Mouse (Mus musculus) common myeloid progenitor, adult 5-6 weeks (primary cell): ENCODE measurements around the gene Elmo3. TPM values are rescaled to one million over a fixed set of nuclear protein-coding genes. Genes with fewer than 3 reads are reported as not detected.

ENCODE experiments used
- ATAC-seq: replicated peaks from 2 replicates; pipeline ENCODE4 v1.8.0; 2016; ENCODE audit warnings: low read depth, mild to moderate bottlenecking, moderate TSS enrichment, inconsistent platforms; ENCODE audit not compliant: poor library complexity, severe bottlenecking
- total RNA-seq: library from RNA; stranded (forward); fragments of 200-1000, 187-1606 nt; gene quantifications from 2 replicates; pipeline ENCODE4 v1.2.3, GENCODE M21; 2017

Elmo3 gene
- total RNA-seq, 1 experiment from 2014 or later, result 2.1 TPM

- no peak for ATAC-seq
These were observed 13.3 kb downstream of the Elmo3 start for GRCm38 (mm10) chr8:105318662-105319190.

GRCm38 (mm10) chr8:105323183-105323582 lies 17.8 kb downstream of the Elmo3 start:
- ATAC-seq, result no peak

- ATAC-seq, result no peak
These were observed 20.3 kb downstream of the Elmo3 start for GRCm38 (mm10) chr8:105325641-105326093.

GRCm38 (mm10) chr8:105326141-105326672 lies 20.8 kb downstream of the Elmo3 start, which contains the start of the genes Lrrc29 and Tmem208:
Gene Lrrc29, minus strand, starts transcription at chr8:105326278.
Gene Tmem208, plus strand, starts transcription at chr8:105326354.
- peak; percentile 90 for ATAC-seq

GRCm38 (mm10) chr8:105326968-105327367 lies 21.6 kb downstream of the Elmo3 start:
- ATAC-seq, result no peak

- ATAC-seq, result no peak
These were observed 24.9 kb downstream of the Elmo3 start for GRCm38 (mm10) chr8:105330325-105330724.

GRCm38 (mm10) chr8:105331469-105331868 lies 26.1 kb downstream of the Elmo3 start:
- no peak for ATAC-seq

GRCm38 (mm10) chr8:105331931-105332330 lies 26.5 kb downstream of the Elmo3 start:
- no peak for ATAC-seq

- ATAC-seq, result no peak
These were observed 27.1 kb downstream of the Elmo3 start for GRCm38 (mm10) chr8:105332523-105332922.

- ATAC-seq, result no peak
These were observed 31.2 kb downstream of the Elmo3 start for GRCm38 (mm10) chr8:105336373-105337130.

GRCm38 (mm10) chr8:105338992-105339391 lies 33.6 kb downstream of the Elmo3 start:
- ATAC-seq, result peak; percentile 81

- peak; percentile 52 for ATAC-seq
These were observed 34.7 kb downstream of the Elmo3 start for GRCm38 (mm10) chr8:105339886-105340635.

- ATAC-seq, result no peak
These were observed 36.0 kb downstream of the Elmo3 start for GRCm38 (mm10) chr8:105341399-105341798.

GRCm38 (mm10) chr8:105342768-105343167 lies 37.4 kb downstream of the Elmo3 start:
- ATAC-seq, result no peak

- ATAC-seq, result no peak
These were observed 38.6 kb downstream of the Elmo3 start for GRCm38 (mm10) chr8:105343791-105344574.

GRCm38 (mm10) chr8:105345061-105345975 lies 39.9 kb downstream of the Elmo3 start:
- ATAC-seq, result peak; percentile 43

GRCm38 (mm10) chr8:105346611-105347427 lies 41.4 kb downstream of the Elmo3 start:
- ATAC-seq, result peak; percentile 12; the same call in 1 of the 2 replicates
